Mouse (Mus musculus) C2C12 (cell line): Measurements from ENCODE around the gene Vps45.

Experiments
- CEBPB ChIP-seq: IDR thresholded peaks from one replicate; pipeline ENCODE4 v1.6.1; 2011; ENCODE audit warnings: low read depth, mild to moderate bottlenecking, control low read depth, moderate library complexity
- CTCF ChIP-seq: IDR thresholded peaks from one replicate; pipeline ENCODE4 v1.5.1; 2011; ENCODE audit not compliant: control insufficient read depth, insufficient read depth, insufficient read length
- FOSL1 ChIP-seq: IDR thresholded peaks from one replicate; pipeline ENCODE4 v1.8.0; 2011; ENCODE audit warnings: mild to moderate bottlenecking, low read length; ENCODE audit not compliant: poor library complexity, insufficient read depth, severe bottlenecking
- MYOG ChIP-seq: IDR thresholded peaks from one replicate; pipeline ENCODE4 v1.6.1; 2011; ENCODE audit not compliant: control insufficient read depth, insufficient read length; ENCODE audit errors: extremely low read depth
- USF1 ChIP-seq: IDR thresholded peaks from one replicate; pipeline ENCODE4 v1.6.1; 2011; ENCODE audit warnings: low read depth, mild to moderate bottlenecking, control low read depth, moderate library complexity

DNA sequence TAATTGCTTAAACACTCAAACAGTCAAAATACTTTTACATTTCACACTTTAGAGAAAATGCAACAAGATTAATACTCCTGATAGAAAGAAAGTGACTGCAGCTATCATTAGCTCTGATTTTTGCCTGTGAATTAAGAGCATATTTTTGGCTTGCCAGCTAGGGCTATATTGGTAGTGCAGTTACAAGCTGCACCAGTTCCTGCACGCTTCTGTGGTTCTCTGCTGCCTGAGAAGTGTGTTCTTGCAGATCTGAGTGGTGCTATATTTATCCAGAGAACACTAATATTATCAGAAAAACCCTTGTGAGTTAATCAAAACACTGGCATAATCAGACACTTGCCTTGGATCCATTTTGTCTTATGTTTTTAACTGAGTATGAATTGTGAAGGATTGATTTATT lies 15.2 kb downstream of the Vps45 start:
- TF ChIP-seq CTCF: no peak
- no peak for TF ChIP-seq FOSL1
- TF ChIP-seq CEBPB: no peak
- TF ChIP-seq MYOG: no peak
- TF ChIP-seq USF1: no peak
